Mouse (Mus musculus): ENCODE data around the gene Scn4b. TPM values are rescaled to one million over a fixed set of nuclear protein-coding genes. Genes with fewer than 3 reads are reported as not detected.

The Scn4b gene
- polyA plus RNA-seq, 1 experiment: 0.60 TPM

DNA sequence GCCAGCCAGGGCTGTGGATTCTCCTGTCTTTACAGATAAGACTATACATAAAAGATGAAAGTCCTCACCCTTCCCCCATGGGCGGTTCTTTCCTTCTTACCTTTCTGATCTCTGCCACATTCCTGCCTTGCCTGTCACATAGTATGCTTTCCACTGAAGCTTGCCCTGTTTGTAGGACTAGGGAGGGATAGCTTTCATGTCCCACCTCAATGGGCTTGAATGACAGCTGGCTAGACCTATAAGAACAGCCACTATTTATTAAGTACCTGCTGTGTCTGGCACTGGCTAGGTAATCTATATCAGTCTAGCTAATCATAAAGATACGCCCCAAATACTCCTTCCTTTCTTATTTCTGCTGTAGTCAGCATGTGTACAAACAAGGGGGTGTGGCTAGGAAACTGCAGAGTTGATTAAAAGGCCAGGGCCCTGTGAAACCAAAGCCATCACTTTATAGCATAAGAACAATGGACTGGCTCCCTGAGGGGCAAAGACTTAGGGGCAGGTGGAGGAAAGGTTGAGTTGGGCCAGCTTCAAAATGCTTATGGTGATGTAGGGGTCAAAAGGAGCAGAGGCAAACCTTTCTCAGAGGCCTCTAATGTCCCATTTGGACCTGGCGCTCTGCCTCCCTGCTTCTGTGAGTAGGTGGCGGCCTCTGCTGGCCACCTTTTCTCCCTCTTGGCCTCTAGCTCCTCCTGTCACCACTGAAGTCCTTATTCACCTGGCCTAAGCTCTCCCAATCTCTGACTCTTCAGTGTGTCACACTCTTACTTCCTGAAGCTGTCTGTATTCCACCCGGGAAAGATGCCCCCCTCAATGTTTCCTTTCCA, 4.5 kb upstream of the Scn4b start:
- no peak overlapping the region for H3K27ac ChIP-seq (ENCODE audit: control insufficient read depth, insufficient read depth, low read depth, low read length, poor library complexity)
- H3K4me3 ChIP-seq (replicated peaks; ENCODE audit: control insufficient read depth, low read depth, low read length): no peak overlapping the region
- TF ChIP-seq POLR2A (IDR thresholded peaks at IDR 0.05; ENCODE audit: borderline replicate concordance, control insufficient read depth, low read depth, low read length): no peak
- peak; percentile 80 for TF ChIP-seq CTCF (IDR thresholded peaks at IDR 0.05; ENCODE audit: control insufficient read depth, insufficient read depth, low read length)
- WGBS: 36% methylated on average over 5 of the region's 5 CpGs
- no peaks in the 10 kb centered on the region for H3K4me1 ChIP-seq (ENCODE audit: control insufficient read depth, insufficient read depth, low read length)

GRCm38 (mm10) chr9:45136442-45137169, 1.6 kb upstream of the Scn4b start:
- WGBS: 49% methylated on average over 7 of the region's 7 CpGs
- no peak for TF ChIP-seq POLR2A (IDR thresholded peaks at IDR 0.05; ENCODE audit: borderline replicate concordance, control insufficient read depth, low read depth, low read length)
- no peak for TF ChIP-seq CTCF (IDR thresholded peaks at IDR 0.05; ENCODE audit: control insufficient read depth, insufficient read depth, low read length)
- no peaks in the 10 kb centered on the region for H3K4me1 ChIP-seq (ENCODE audit: control insufficient read depth, insufficient read depth, low read length)
- H3K4me3 ChIP-seq (replicated peaks; ENCODE audit: control insufficient read depth, low read depth, low read length): no peak overlapping the region
- no peak overlapping the region for H3K27ac ChIP-seq (ENCODE audit: control insufficient read depth, insufficient read depth, low read depth, low read length, poor library complexity)

DNA sequence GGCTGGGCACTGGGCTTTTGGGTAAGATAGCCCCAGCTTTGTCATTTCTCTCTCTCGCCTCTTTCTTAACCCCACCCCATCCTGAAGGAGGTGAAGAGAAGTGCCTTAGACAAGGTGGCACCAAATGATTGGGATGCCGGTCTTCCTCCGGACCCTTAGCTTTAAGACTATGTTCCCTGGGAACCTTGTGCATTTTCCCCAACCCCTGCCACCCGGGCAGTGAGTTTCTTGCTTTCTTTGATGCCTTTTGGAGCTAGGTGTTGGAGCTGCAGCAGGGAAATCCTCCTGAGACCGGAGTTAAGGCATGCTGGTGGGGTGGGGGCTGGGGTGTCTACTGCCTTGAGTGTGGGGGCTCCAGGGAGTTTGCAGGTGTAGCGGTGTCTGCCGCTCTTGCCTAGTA, 887 bp downstream of the Scn4b start:
- H3K27ac ChIP-seq (ENCODE audit: control insufficient read depth, insufficient read depth, low read depth, low read length, poor library complexity): no peak overlapping the region
- 20% methylated on average over 7 of the region's 7 CpGs for WGBS

GRCm38 (mm10) chr9:45140945-45141344, 2.8 kb downstream of the Scn4b start:
- TF ChIP-seq POLR2A (IDR thresholded peaks at IDR 0.05; ENCODE audit: borderline replicate concordance, control insufficient read depth, low read depth, low read length): no peak
- H3K27ac ChIP-seq (ENCODE audit: control insufficient read depth, insufficient read depth, low read depth, low read length, poor library complexity): no peak overlapping the region
- 68% methylated on average over 7 of the region's 7 CpGs for WGBS
- no peaks in the 10 kb centered on the region for H3K4me1 ChIP-seq (ENCODE audit: control insufficient read depth, insufficient read depth, low read length)
- no peak overlapping the region for H3K4me3 ChIP-seq (replicated peaks; ENCODE audit: control insufficient read depth, low read depth, low read length)

More for the DNA sequence above, 887 bp downstream of the Scn4b start:
- no peak overlapping the region for H3K4me3 ChIP-seq (replicated peaks; ENCODE audit: control insufficient read depth, low read depth, low read length)
- TF ChIP-seq CTCF (IDR thresholded peaks at IDR 0.05; ENCODE audit: control insufficient read depth, insufficient read depth, low read length): no peak
- no peak for TF ChIP-seq POLR2A (IDR thresholded peaks at IDR 0.05; ENCODE audit: borderline replicate concordance, control insufficient read depth, low read depth, low read length)
- no peaks in the 10 kb centered on the region for H3K4me1 ChIP-seq (ENCODE audit: control insufficient read depth, insufficient read depth, low read length)

DNA sequence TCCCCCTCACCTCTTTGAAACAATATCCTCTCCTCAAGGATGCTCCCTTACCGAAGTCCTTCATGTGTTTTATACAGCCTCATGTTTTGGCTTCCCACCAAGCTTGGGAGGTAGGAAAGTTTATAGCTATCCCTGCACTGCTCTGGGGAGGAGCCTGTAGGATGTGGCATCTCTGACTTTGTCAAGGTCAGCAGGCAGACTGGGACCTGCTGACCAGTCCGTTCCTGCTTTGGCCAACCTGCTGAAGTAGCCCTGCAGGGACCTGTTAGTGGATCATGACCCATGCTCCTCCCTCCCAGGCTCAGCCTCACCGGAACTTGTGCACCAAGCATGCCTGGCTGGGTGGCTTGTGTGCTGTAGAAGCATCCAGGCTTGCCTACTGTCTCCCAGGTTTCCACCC, 4.5 kb downstream of the Scn4b start:
- H3K4me3 ChIP-seq (replicated peaks; ENCODE audit: control insufficient read depth, low read depth, low read length): no peak overlapping the region
- H3K27ac ChIP-seq (ENCODE audit: control insufficient read depth, insufficient read depth, low read depth, low read length, poor library complexity): no peak overlapping the region

GRCm38 (mm10) chr9:45145533-45146266, 7.5 kb downstream of the Scn4b start:
- WGBS: 12% methylated on average over 27 of the region's 27 CpGs
- Histone ChIP-seq H3K4me1 (ENCODE audit: control insufficient read depth, insufficient read depth, low read length) (no peaks in the 10 kb centered on the region), H3K4me3 (replicated peaks; ENCODE audit: control insufficient read depth, low read depth, low read length) (no peak overlapping the region), H3K27ac (ENCODE audit: control insufficient read depth, insufficient read depth, low read depth, low read length, poor library complexity) (no peak overlapping the region)
- TF ChIP-seq CTCF (IDR thresholded peaks at IDR 0.05; ENCODE audit: control insufficient read depth, insufficient read depth, low read length) (no peak), POLR2A (IDR thresholded peaks at IDR 0.05; ENCODE audit: borderline replicate concordance, control insufficient read depth, low read depth, low read length) (no peak)

More for the DNA sequence above, 4.5 kb downstream of the Scn4b start:
- TF ChIP-seq POLR2A (IDR thresholded peaks at IDR 0.05; ENCODE audit: borderline replicate concordance, control insufficient read depth, low read depth, low read length) (no peak), CTCF (IDR thresholded peaks at IDR 0.05; ENCODE audit: control insufficient read depth, insufficient read depth, low read length) (no peak)
- H3K4me1 ChIP-seq (ENCODE audit: control insufficient read depth, insufficient read depth, low read length): no peaks in the 10 kb centered on the region
- 68% methylated on average over 3 of the region's 3 CpGs for WGBS

DNA sequence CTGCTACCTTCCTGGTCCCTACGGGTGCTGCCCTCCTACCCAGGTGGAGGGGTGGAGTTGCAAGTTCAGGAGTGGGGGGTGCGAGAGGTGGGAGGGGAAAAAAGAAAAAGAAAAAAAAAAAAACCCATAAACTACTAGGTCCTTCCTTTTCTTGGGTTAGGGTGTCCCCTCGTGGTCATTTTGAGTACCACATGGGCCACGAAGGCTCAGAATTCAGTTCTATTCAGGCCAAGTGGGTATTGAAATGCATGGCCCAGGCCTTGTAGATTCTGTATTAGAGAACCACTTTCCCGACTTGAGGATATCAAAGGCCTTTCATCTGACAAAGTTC, 8.0 kb downstream of the Scn4b start:
- under 1% methylated on average over 5 of the region's 5 CpGs for WGBS
- no peak overlapping the region for H3K4me3 ChIP-seq (replicated peaks; ENCODE audit: control insufficient read depth, low read depth, low read length)
- no peak overlapping the region for H3K27ac ChIP-seq (ENCODE audit: control insufficient read depth, insufficient read depth, low read depth, low read length, poor library complexity)
- H3K4me1 ChIP-seq (ENCODE audit: control insufficient read depth, insufficient read depth, low read length): no peaks in the 10 kb centered on the region
- TF ChIP-seq CTCF (IDR thresholded peaks at IDR 0.05; ENCODE audit: control insufficient read depth, insufficient read depth, low read length): 0 out of 2 replicates have a peak, but pooled peaks have one; percentile 20
- TF ChIP-seq POLR2A (IDR thresholded peaks at IDR 0.05; ENCODE audit: borderline replicate concordance, control insufficient read depth, low read depth, low read length): no peak

- Histone ChIP-seq H3K4me1 (ENCODE audit: control insufficient read depth, insufficient read depth, low read length) (no peaks in the 10 kb centered on the region), H3K4me3 (replicated peaks; ENCODE audit: control insufficient read depth, low read depth, low read length) (no peak overlapping the region), H3K27ac (ENCODE audit: control insufficient read depth, insufficient read depth, low read depth, low read length, poor library complexity) (no peak overlapping the region)
- TF ChIP-seq CTCF (IDR thresholded peaks at IDR 0.05; ENCODE audit: control insufficient read depth, insufficient read depth, low read length): no peak
- TF ChIP-seq POLR2A (IDR thresholded peaks at IDR 0.05; ENCODE audit: borderline replicate concordance, control insufficient read depth, low read depth, low read length): no peak
- WGBS: 46% methylated on average over 1 of the region's 1 CpGs
Measured at GRCm38 (mm10) chr9:45150933-45151332, 12.7 kb downstream of the Scn4b start.

Data from bone marrow, adult 2 months (tissue).